Mouse (Mus musculus) kidney, postnatal 0 days (tissue): ENCODE measurements at regions not wholly inside any gene's neighbourhood (a gene's known extent, or its start where the extent isn't known, plus 50 kb on each side); places are given as distances from the start of the nearest gene placed in this dataset.

Experiments used
- ATAC-seq: fragments of 200-750 bp; cut with Nextera tagmentation; replicated peaks from 2 replicates; pipeline ENCODE4 v1.8.0; 2017; ENCODE audit warnings: low read depth, moderate number of reproducible peaks, moderate TSS enrichment, moderate library complexity; ENCODE audit not compliant: low FRiP score
- DNase-seq: peaks from one replicate; pipeline ENCODE4 v3.0.0-alpha.2; 2016; ENCODE audit warnings: low spot score
- H3K27ac ChIP-seq: fragments of 300-500 bp; sonication (generic); 2 replicates; pipeline ENCODE4 v1.5.1; 2014; ENCODE audit warnings: mild to moderate bottlenecking
- H3K27me3 ChIP-seq: fragments of 300-500 bp; sonication (generic); 2 replicates; pipeline ENCODE4 v1.6.1; 2014; ENCODE audit warnings: low read length, mixed read lengths; ENCODE audit not compliant: insufficient read depth
- H3K36me3 ChIP-seq: fragments of 300-500 bp; sonication (generic); 2 replicates; pipeline ENCODE4 v1.6.1; 2014; ENCODE audit warnings: low read length, mixed read lengths; ENCODE audit not compliant: insufficient read depth
- H3K4me1 ChIP-seq: fragments of 300-500 bp; sonication (generic); replicated peaks from 2 replicates; pipeline ENCODE4 v1.6.1; 2014; ENCODE audit warnings: antibody characterized with exemption, low read length, mixed read lengths; ENCODE audit not compliant: insufficient read depth
- H3K4me2 ChIP-seq: fragments of 300-500 bp; sonication (generic); 2 replicates; pipeline ENCODE4 v1.6.1; 2014; ENCODE audit warnings: mild to moderate bottlenecking, low read length, moderate library complexity, mixed read lengths
- H3K4me3 ChIP-seq: fragments of 300-500 bp; sonication (generic); replicated peaks from 2 replicates; pipeline ENCODE4 v1.5.1; 2014; ENCODE audit warnings: low read depth, low read length
- H3K9ac ChIP-seq: fragments of 300-500 bp; sonication (generic); 2 replicates; pipeline ENCODE4 v1.6.1; 2014; ENCODE audit warnings: low read depth, low read length
- H3K9me3 ChIP-seq: fragments of 300-500 bp; sonication (generic); replicated peaks from 2 replicates; pipeline ENCODE4 v1.6.1; 2016; ENCODE audit warnings: low read length, inconsistent platforms, mixed read lengths
- CTCF ChIP-seq: IDR thresholded peaks from 2 replicates; pipeline ENCODE4 v1.5.1; 2016; ENCODE audit warnings: antibody characterized with exemption, low read depth, mild to moderate bottlenecking, moderate library complexity
- WGBS: fragments of 180-500 bp; shearing (Covaris S2); extraction: QIAGEN DNeasy Blood & Tissue Kit; methylation state at CpG from one replicate; pipeline ENCODE4 v1.1.7; 2014; 5-methylcytosine and 5-hydroxymethylcytosine counted together

- no peak for TF ChIP-seq CTCF
- no peak overlapping the region for H3K27ac ChIP-seq
- H3K27me3 ChIP-seq: no peaks in the 10 kb centered on the region
- ATAC-seq (no peak), DNase-seq (no peak)
- WGBS: 94% methylated on average over 5 of the region's 5 CpGs
- H3K36me3 ChIP-seq: no peaks in the 10 kb centered on the region
- no peaks in the 10 kb centered on the region for H3K4me1 ChIP-seq
- no peaks in the 10 kb centered on the region for H3K9me3 ChIP-seq
- H3K4me3 ChIP-seq: no peak overlapping the region
- no peak overlapping the region for H3K4me2 ChIP-seq
- no peak overlapping the region for H3K9ac ChIP-seq
These were observed 84.9 kb downstream of the Nxnl2 start for GRCm38 (mm10) chr13:51255688-51256087.

GRCm38 (mm10) chr13:51258752-51259721 is 88.2 kb downstream of the Nxnl2 start:
- WGBS: 43% methylated on average over 13 of the region's 13 CpGs
- no peak for TF ChIP-seq CTCF
- Histone ChIP-seq H3K4me1 (0 out of 2 replicates have a peak, but pooled peaks cover 3% of the 10 kb centered on the region), H3K36me3 (no peaks in the 10 kb centered on the region), H3K4me2 (no peak overlapping the region), H3K9me3 (no peaks in the 10 kb centered on the region), H3K27ac (peak overlapping the region; percentile 38), H3K9ac (no peak overlapping the region), H3K27me3 (no peaks in the 10 kb centered on the region), H3K4me3 (no peak overlapping the region)
- ATAC-seq: 0 out of 2 replicates have a peak, but pooled peaks have one; percentile 49
- peak; percentile 80 for DNase-seq

- TF ChIP-seq CTCF: no peak
- Histone ChIP-seq H3K4me1 (0 out of 2 replicates have a peak, but pooled peaks cover 3% of the 10 kb centered on the region), H3K36me3 (no peaks in the 10 kb centered on the region), H3K4me3 (no peak overlapping the region), H3K27me3 (no peaks in the 10 kb centered on the region), H3K27ac (no peak overlapping the region), H3K9ac (0 out of 2 replicates have a peak overlapping the region, but pooled peaks have one; percentile 5), H3K4me2 (peak overlapping the region; percentile 36), H3K9me3 (no peaks in the 10 kb centered on the region)
- DNase-seq (peak; percentile 49), ATAC-seq (0 out of 2 replicates have a peak, but pooled peaks have one; percentile 17)
- 49% methylated on average over 8 of the region's 8 CpGs for WGBS
These were observed 90.8 kb downstream of the Nxnl2 start for GRCm38 (mm10) chr13:51261619-51262018.

- Histone ChIP-seq H3K27me3 (no peaks in the 10 kb centered on the region), H3K4me1 (0 out of 2 replicates have a peak, but pooled peaks cover 4% of the 10 kb centered on the region), H3K9ac (no peak overlapping the region), H3K4me2 (no peak overlapping the region), H3K9me3 (no peaks in the 10 kb centered on the region), H3K36me3 (no peaks in the 10 kb centered on the region), H3K27ac (no peak overlapping the region), H3K4me3 (no peak overlapping the region)
- no peak for DNase-seq
- no peak for TF ChIP-seq CTCF
- ATAC-seq: no peak
- WGBS: 52% methylated on average over 4 of the region's 4 CpGs
These were observed 102.0 kb downstream of the Nxnl2 start for GRCm38 (mm10) chr13:51272786-51273185.

- Histone ChIP-seq H3K36me3 (no peaks in the 10 kb centered on the region), H3K4me1 (0 out of 2 replicates have a peak, but pooled peaks cover 4% of the 10 kb centered on the region), H3K4me2 (no peak overlapping the region), H3K4me3 (no peak overlapping the region), H3K9ac (no peak overlapping the region), H3K27me3 (no peaks in the 10 kb centered on the region), H3K9me3 (no peaks in the 10 kb centered on the region), H3K27ac (no peak overlapping the region)
- ATAC-seq: peak; percentile 63; the same call in 1 of the 2 replicates
- TF ChIP-seq CTCF: no peak
- 47% methylated on average over 5 of the region's 5 CpGs for WGBS
- DNase-seq: peak; percentile 80
These were observed 103.8 kb downstream of the Nxnl2 start for GRCm38 (mm10) chr13:51274639-51275038.

- WGBS: 76% methylated on average over 7 of the region's 7 CpGs
These were observed 105.8 kb downstream of the Nxnl2 start for GRCm38 (mm10) chr13:51276601-51277000.

More at GRCm38 (mm10) chr13:51276601-51277000, 105.8 kb downstream of the Nxnl2 start:
- 0 out of 2 replicates have a peak, but pooled peaks cover 4% of the 10 kb centered on the region for H3K4me1 ChIP-seq
- no peak overlapping the region for H3K4me2 ChIP-seq
- no peaks in the 10 kb centered on the region for H3K36me3 ChIP-seq
- ATAC-seq: no peak
- H3K4me3 ChIP-seq: no peak overlapping the region
- no peak for DNase-seq
- no peak overlapping the region for H3K9ac ChIP-seq
- TF ChIP-seq CTCF: no peak
- no peaks in the 10 kb centered on the region for H3K9me3 ChIP-seq
- H3K27me3 ChIP-seq: no peaks in the 10 kb centered on the region
- H3K27ac ChIP-seq: no peak overlapping the region
